8 mouse cellular contexts compared by ENCODE assay signal in the genomic region with DNA sequence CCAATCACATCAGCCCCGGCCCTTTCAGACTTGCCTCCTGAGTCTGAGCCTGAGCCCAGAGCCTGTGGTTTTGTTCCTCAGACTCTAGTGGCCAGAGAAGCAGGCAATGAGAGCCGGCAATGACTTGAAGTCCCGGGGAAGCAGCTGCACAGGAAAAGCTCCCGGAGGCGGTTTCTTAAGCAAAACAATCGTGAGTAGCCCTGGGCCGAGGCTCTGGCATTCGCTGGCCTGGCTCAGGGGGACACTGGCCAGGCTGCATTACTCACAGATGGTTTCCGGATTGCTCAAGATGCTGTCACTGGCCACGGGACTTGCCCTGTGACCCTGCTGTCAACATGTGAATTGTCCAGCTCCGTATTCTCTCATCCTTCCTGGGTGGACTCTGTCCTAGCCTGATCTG. TPM values are rescaled to one million over a fixed set of nuclear protein-coding genes. Genes with fewer than 3 reads are reported as not detected.
A peak's percentile ranks its signal among the peaks of the same experiment; 100 is the strongest.
DNase-seq lines count a peak whose midpoint lies in the region; ATAC-seq lines count a peak whose summit lies in the region.

No protein-coding gene starts in this region.

- ATAC-seq in cerebellum, adult (ENCODE audit: insufficient number of reproducible peaks, low FRiP score, low TSS enrichment), result no peak
- no peak for ATAC-seq in CD4-positive, CD25-positive, alpha-beta regulatory T cell, adult 4 months

- peak; percentile 12 for DNase-seq in cerebellum, adult 11 months
- DNase-seq in 3134 (ENCODE audit: extremely low read depth, insufficient read length, low spot score), result peak; percentile 93
- peak; percentile 32 to 43 for DNase-seq in cerebellum, postnatal 10 days
- peak; percentile 78 to 92 for DNase-seq in heart, adult 18-20 months
- DNase-seq in layer of hippocampus, postnatal 10 days (ENCODE audit: low spot score in 2 of 2), result peak; percentile 14 to 26
- DNase-seq in lung, postnatal 4 days, result peak; percentile 45 to 63

RNA-seq across cellular contexts. Expression of gene Arhgap22, which starts 33.8 kb away (rescaled TPM):
- 1 to 10 TPM; 1.2 to 2.0 TPM for total RNA-seq in heart, adult 18-20 months (2021)
- 1 to 10 TPM; 7.5 to 8.4 TPM for total RNA-seq in layer of hippocampus, postnatal 10 days (2021)
- polyA plus RNA-seq in CD4-positive, CD25-positive, alpha-beta regulatory T cell, adult 4 months (2017; shearing (Covaris generic)), result not detected

Comparison
In these comparisons a context has a peak if more than half of its experiments do, and no peak if none do; other contexts are left out.
1. DNase-seq: peak in every context shown above with its lines; median percentile 93 in 3134; 85 in heart, adult 18-20 months; 54 in lung, postnatal 4 days; 38 in cerebellum, postnatal 10 days; 20 in layer of hippocampus, postnatal 10 days; 12 in cerebellum, adult 11 months.